Mouse (Mus musculus): Measurements from ENCODE around the gene Clec11a.

Gene Clec11a

DNA sequence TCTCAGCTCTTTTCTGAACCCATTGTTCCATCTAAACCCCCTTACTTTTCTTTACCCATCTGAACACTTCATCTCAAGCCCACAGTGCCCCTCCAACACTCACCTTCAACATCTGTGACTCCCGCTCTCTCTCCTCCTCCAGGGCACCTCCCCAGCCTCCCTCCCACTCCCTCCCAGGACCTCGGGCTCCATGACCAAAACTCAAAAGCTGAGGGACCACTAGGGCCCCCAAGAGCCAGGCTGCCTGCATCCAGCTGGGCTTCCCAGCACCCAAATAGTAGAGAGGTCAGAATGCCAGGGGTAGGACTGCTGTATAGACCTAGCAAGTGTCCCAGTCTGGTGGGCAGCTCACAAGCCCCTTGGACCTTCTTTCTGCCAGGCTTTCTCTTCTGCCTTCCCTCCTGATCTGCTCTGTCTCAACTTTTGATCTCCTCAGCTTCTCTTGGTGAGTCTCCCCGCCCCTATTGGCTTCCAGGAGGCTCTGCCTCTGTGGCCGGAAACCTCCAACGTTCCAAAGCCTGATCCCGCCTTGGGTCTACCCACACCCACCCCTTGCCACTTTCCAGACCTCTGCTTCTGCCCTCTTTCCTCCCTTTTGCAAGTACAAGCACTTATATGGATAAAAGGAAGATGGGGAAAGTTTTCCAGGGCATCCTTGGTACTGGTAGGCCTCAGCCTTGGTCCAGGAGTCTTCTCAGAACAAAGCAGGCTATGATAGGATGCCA is at the start of gene Clec11a:
TSS of gene Clec11a (minus strand) at position 387 of the 725 bp plus-strand sequence.
- DNase-seq, result no peak

GRCm38 (mm10) chr7:44355411-44355810 is 48.7 kb upstream of the Clec11a start:
- no peak for DNase-seq

- DNase-seq, result no peak
These were observed 47.1 kb upstream of the Clec11a start for GRCm38 (mm10) chr7:44353601-44354340.

DNA sequence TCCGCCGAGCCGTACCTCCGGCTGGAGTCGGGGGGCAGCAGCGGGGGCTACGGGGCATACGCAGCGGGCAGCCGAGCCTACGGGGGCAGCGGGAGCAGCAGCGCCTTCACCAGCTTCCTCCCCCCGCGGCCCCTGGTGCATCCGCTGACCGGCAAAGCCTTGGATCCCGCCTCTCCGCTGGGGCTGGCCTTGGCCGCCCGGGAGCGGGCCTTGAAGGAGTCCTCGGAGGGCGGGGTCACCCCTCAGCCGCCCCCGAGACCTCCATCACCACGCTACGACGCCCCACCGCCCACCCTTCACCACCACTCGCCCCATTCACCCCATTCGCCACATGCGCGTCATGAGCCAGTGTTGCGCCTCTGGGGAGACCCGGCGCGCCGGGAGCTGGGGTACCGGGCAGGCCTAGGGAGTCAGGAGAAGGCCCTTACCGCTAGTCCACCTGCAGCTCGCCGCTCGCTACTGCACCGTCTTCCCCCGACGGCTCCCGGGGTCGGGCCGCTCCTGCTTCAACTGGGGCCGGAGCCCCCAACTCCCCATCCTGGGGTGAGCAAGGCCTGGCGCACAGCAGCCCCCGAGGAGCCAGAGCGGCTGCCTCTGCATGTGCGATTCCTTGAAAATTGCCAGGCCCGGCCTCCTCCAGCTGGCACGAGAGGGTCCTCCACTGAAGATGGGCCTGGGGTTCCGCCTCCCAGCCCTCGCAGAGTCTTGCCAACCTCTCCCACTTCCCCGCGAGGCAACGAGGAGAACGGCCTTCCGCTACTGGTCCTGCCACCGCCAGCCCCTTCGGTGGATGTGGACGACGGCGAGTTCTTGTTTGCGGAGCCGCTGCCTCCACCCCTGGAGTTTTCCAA is 46.3 kb upstream of the Clec11a start:
- no peak for DNase-seq

DNA sequence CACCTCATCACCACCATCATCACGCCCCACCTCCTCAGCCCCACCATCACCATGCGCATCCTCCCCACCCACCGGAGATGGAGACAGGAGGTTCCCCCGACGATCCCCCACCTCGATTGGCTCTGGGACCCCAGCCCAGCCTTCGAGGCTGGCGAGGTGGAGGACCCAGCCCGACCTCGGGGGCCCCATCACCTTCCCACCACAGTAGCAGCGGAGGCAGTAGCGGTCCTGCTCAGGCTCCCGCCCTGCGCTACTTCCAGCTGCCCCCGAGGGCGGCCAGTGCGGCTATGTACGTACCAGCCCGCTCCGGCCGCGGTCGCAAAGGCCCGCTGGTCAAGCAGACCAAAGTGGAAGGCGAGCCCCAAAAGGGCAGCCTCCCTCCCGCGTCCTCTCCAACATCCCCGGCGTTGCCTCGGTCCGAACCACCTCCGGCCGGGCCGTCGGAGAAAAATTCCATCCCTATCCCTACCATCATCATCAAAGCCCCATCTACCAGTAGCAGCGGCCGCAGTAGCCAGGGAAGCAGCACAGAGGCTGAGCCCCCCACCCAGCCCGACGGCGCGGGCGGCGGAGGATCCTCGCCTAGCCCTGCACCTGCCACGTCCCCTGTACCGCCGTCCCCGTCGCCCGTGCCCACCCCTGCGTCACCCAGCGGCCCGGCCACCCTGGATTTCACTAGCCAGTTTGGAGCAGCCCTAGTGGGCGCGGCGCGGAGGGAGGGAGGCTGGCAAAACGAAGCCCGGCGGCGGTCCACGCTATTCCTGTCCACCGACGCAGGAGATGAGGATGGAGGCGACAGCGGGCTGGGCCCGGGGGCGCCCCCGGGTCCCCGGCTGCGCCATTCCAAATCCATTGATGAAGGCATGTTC is 45.4 kb upstream of the Clec11a start:
- no peak for DNase-seq

DNA sequence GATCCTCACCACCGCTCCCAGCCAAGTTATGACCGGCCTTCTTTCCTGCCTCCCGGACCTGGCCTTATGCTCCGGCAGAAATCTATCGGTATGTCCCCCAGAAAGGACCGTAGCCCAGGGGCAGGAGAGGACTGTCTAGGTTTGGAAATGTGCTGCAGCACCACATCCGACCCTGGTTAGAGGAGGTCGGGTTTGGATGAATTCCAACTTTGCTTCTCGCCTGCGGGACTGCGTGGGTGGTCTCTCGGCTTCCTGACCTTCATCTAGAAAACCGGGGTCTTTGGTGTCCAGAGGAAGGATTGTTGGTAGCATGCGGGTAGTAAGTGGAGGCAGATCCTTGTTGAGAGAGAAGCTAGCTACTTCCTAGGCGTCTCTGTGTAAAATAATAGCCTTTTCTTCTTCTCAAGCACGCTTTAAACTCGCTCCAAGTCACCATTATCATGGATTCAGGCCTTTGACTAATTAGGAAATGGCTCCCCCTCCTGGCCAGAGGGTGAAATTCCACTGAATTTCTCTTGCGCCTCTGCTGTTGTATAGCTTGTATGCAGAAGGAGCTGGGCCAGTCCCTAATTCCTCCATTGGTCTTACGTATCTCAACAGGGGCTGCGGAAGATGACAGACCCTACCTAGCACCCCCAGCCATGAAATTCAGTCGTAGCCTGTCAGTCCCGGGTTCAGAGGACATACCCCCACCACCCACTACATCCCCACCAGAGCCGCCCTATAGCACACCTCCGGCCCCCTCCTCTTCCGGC is 44.4 kb upstream of the Clec11a start:
- DNase-seq, result peak; percentile 69

- no peak for DNase-seq
These were observed 42.3 kb upstream of the Clec11a start for GRCm38 (mm10) chr7:44349043-44349442.

- DNase-seq, result no peak
These were observed 37.9 kb upstream of the Clec11a start for GRCm38 (mm10) chr7:44344622-44345021.

- no peak for DNase-seq
These were observed 36.8 kb upstream of the Clec11a start for GRCm38 (mm10) chr7:44343459-44344015.

DNA sequence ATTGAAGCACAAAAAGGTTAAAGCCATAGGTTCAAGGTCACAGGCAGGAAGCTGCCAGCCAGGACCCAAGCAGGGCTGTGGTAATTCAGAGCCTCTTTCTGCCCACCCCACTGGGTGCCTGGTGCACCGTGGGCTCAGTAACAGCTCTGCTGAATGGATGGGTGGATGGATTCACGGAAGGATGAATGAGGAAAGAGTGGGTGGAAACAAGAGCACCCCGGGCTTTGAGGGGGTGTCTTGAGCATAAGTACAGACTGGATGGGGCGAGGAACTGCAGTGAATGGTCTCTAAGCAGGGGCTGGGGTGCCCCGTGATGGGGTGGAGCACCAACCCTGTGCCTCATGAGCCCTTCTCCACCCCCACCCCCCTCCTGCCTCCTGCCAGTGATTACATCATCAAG is 35.0 kb upstream of the Clec11a start:
- no peak for DNase-seq

- DNase-seq, result no peak
These were observed 34.4 kb upstream of the Clec11a start for GRCm38 (mm10) chr7:44341119-44341518.

DNA sequence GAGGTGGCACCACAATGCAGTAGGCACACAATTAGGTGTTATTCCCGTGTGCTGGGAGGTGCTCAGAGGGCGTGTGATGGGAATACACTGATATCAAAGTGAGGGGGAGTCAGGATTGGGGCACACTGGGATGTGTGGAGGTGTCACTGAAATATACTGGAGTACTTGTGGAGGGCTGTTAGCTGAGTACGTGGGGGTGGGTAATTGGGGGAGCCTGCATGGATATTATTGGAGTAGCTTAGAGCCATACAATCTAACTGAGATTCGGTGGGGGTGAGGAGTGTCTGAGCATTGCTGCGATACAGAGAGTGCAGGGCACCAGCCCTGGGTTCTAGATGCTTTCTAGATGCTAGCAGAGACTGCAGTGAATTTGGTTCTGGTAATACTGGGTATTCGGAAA is 33.5 kb upstream of the Clec11a start:
- DNase-seq, result no peak

DNA sequence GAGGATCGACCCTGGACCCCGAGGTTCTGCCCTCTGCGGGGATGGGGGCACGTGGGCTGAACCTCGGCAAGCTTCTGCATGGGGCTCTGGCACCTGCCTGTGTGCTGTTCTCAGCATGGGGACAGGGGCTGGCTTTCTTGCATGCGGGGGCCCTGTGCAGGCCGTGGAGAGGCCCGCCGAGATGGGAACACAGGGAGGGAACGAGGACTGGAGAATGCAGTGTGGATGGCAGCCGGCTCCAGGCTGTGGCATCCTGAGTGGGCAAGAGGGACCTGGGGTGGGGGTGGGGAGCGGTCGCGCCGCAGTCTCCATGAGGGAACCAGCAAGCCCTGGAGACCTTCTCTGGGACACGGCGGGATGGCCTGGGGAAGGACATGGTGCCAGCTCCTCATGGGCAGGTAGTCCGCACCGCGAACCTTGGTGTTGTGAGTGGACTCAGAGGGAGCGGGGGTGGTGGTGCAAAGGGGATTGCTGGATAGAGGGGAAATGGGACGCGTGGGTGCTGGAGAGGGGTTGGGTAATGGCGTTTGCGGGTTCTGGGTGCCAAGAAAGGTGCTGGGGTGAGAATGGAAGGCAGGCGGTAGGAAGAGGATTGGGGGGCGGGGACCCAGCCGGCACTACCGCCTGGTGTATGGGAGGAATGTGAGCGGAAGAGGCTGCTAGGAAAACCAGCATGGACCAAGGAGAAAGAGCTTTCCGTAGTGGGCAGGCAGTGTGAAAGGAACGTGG is 30.6 kb upstream of the Clec11a start:
- DNase-seq, result no peak

GRCm38 (mm10) chr7:44336046-44337021 is 29.6 kb upstream of the Clec11a start:
- no peak for DNase-seq

- DNase-seq, result no peak
These were observed 28.6 kb upstream of the Clec11a start for GRCm38 (mm10) chr7:44335031-44335878.

- no peak for DNase-seq
These were observed 27.4 kb upstream of the Clec11a start for GRCm38 (mm10) chr7:44334139-44334538.

DNA sequence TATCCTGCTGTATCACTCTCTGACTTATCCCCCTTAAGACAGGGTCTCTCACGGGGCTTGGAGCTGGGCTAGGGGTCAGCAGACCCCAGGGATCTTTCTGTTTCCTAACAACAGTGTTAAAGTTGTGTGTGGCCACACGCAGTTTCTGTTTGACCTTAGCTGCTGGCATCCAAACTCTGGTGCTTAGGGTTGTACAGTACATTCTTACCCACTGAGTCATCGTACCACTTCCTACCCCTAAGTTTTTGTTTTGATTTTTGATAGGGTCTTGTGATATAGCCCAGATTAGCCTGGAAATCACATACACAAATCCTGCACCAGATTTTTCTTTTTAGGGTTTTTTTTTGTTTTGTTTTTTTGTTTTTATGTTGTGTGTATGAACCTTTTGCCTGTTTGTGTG is 25.6 kb upstream of the Clec11a start:
- DNase-seq, result no peak

DNA sequence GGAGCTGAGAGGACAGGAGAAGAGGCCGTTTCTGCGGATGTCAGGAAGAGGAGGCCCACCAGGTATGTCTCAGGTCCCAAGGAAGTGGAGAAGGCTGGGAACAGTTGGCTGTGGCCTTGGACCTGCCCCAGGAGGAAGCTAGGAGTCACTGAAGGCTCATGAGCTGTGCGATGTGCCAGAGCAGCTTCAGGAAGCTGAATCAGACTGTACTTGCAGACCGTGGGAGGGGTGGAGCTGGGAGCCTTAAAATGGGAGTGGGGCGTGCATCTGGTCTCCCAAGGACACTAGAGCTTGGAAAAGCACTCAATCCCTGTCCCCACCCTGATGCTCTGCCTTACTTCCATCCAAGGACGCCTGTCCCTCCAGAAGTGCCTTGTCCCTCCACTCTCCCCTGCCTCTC is 19.9 kb upstream of the Clec11a start:
- DNase-seq, result no peak

Measured in thymus, postnatal 14 days (tissue).